Mouse (Mus musculus) splenic B cell, adult 2 months (primary cell): Measurements from ENCODE around the gene Fyn.
A peak's percentile ranks its signal among the peaks of the same experiment; 100 is the strongest.

ENCODE experiments used
- DNase-seq: peaks from one replicate; pipeline ENCODE4 v3.0.0-alpha.2; 2011; ENCODE audit warnings: low read depth, low spot score
- H3K27me3 ChIP-seq: 2 replicates; pipeline ENCODE4 v1.6.1; 2012; ENCODE audit warnings: mild to moderate bottlenecking, low read length, moderate library complexity, mixed read lengths; ENCODE audit not compliant: control insufficient read depth, poor library complexity, insufficient read depth, severe bottlenecking
- H3K36me3 ChIP-seq: 2 replicates; pipeline ENCODE4 v1.6.1; 2012; ENCODE audit warnings: mild to moderate bottlenecking, low read length, moderate library complexity, mixed read lengths; ENCODE audit not compliant: control insufficient read depth, poor library complexity, insufficient read depth, severe bottlenecking

The Fyn gene

GRCm38 (mm10) chr10:39540995-39541394, 172.3 kb downstream of the Fyn start:
- no peak for DNase-seq
- no peaks in the 10 kb centered on the region for H3K27me3 ChIP-seq
- H3K36me3 ChIP-seq: peaks cover 2% of the 10 kb centered on the region; the same call in 1 of the 2 replicates

GRCm38 (mm10) chr10:39541451-39541874, 172.8 kb downstream of the Fyn start:
- H3K36me3 ChIP-seq: peaks cover 2% of the 10 kb centered on the region; the same call in 1 of the 2 replicates
- H3K27me3 ChIP-seq: no peaks in the 10 kb centered on the region
- DNase-seq: no peak

GRCm38 (mm10) chr10:39541951-39542521, 173.4 kb downstream of the Fyn start:
- Histone ChIP-seq H3K27me3 (no peaks in the 10 kb centered on the region), H3K36me3 (peaks cover 2% of the 10 kb centered on the region; the same call in 1 of the 2 replicates)
- peak; percentile 5 for DNase-seq

GRCm38 (mm10) chr10:39542535-39543257, 174.0 kb downstream of the Fyn start:
- no peak for DNase-seq
- no peaks in the 10 kb centered on the region for H3K27me3 ChIP-seq
- H3K36me3 ChIP-seq: peaks cover 2% of the 10 kb centered on the region; the same call in 1 of the 2 replicates

GRCm38 (mm10) chr10:39543258-39543770, 174.7 kb downstream of the Fyn start:
- Histone ChIP-seq H3K36me3 (peaks cover 2% of the 10 kb centered on the region; the same call in 1 of the 2 replicates), H3K27me3 (no peaks in the 10 kb centered on the region)
- DNase-seq: no peak

- H3K36me3 ChIP-seq: no peaks in the 10 kb centered on the region
These were observed 178.9 kb downstream of the Fyn start for GRCm38 (mm10) chr10:39547369-39548074.

GRCm38 (mm10) chr10:39550791-39551190, 182.1 kb downstream of the Fyn start:
- no peaks in the 10 kb centered on the region for H3K27me3 ChIP-seq
- DNase-seq: no peak
- H3K36me3 ChIP-seq: no peaks in the 10 kb centered on the region

More at GRCm38 (mm10) chr10:39547369-39548074, 178.9 kb downstream of the Fyn start:
- H3K27me3 ChIP-seq: no peaks in the 10 kb centered on the region
- no peak for DNase-seq

- no peak for DNase-seq
These were observed 183.1 kb downstream of the Fyn start for GRCm38 (mm10) chr10:39551637-39552185.

GRCm38 (mm10) chr10:39552351-39552814, 183.7 kb downstream of the Fyn start:
- Histone ChIP-seq H3K27me3 (no peaks in the 10 kb centered on the region), H3K36me3 (no peaks in the 10 kb centered on the region)
- DNase-seq: no peak

More at GRCm38 (mm10) chr10:39551637-39552185, 183.1 kb downstream of the Fyn start:
- H3K36me3 ChIP-seq: no peaks in the 10 kb centered on the region
- H3K27me3 ChIP-seq: no peaks in the 10 kb centered on the region

GRCm38 (mm10) chr10:39552903-39553302, 184.2 kb downstream of the Fyn start:
- no peaks in the 10 kb centered on the region for H3K27me3 ChIP-seq
- no peak for DNase-seq
- H3K36me3 ChIP-seq: no peaks in the 10 kb centered on the region

GRCm38 (mm10) chr10:39555289-39555715, 186.6 kb downstream of the Fyn start:
- H3K27me3 ChIP-seq: no peaks in the 10 kb centered on the region
- DNase-seq: no peak
- H3K36me3 ChIP-seq: no peaks in the 10 kb centered on the region; the same call in 1 of the 2 replicates

GRCm38 (mm10) chr10:39555740-39556139, 187.1 kb downstream of the Fyn start:
- Histone ChIP-seq H3K36me3 (no peaks in the 10 kb centered on the region; the same call in 1 of the 2 replicates), H3K27me3 (no peaks in the 10 kb centered on the region)
- DNase-seq: no peak

- no peak for DNase-seq
- no peaks in the 10 kb centered on the region; the same call in 1 of the 2 replicates for H3K36me3 ChIP-seq
- no peaks in the 10 kb centered on the region for H3K27me3 ChIP-seq
These were observed 188.7 kb downstream of the Fyn start for GRCm38 (mm10) chr10:39557360-39557759.

- H3K36me3 ChIP-seq: no peaks in the 10 kb centered on the region; the same call in 1 of the 2 replicates
- no peaks in the 10 kb centered on the region for H3K27me3 ChIP-seq
- DNase-seq: no peak
These were observed 189.2 kb downstream of the Fyn start for GRCm38 (mm10) chr10:39557851-39558250.
